Mouse (Mus musculus) CH12.LX (cell line): ENCODE results near the gene Klhl9. TPM values are rescaled to one million over a fixed set of nuclear protein-coding genes. Genes with fewer than 3 reads are reported as not detected.

Source experiments
- DNase-seq: peaks from one replicate; pipeline ENCODE4 v3.0.0-alpha.2; 2013; ENCODE audit errors: extremely low read depth
- H3K27ac ChIP-seq: 2 replicates; pipeline ENCODE4 v1.5.1; 2012; ENCODE audit warnings: low read depth, mild to moderate bottlenecking, control low read depth, moderate library complexity; ENCODE audit not compliant: insufficient read depth
- H3K27me3 ChIP-seq: replicated peaks from 2 replicates; pipeline ENCODE3; 2012; ENCODE audit warnings: inconsistent platforms
- H3K36me3 ChIP-seq, 2 experiments: replicated peaks in 1 of 2; 2 replicates each; pipeline versions ENCODE3 to v1.6.1; 2012; ENCODE audit warnings: inconsistent platforms in 1 of 2, low read length in 1 of 2, mild to moderate bottlenecking in 1 of 2, mixed read lengths in 1 of 2, moderate library complexity in 1 of 2; ENCODE audit not compliant: control insufficient read depth in 1 of 2, insufficient read depth in 1 of 2
- H3K4me1 ChIP-seq, 2 experiments: 2 replicates each; pipeline ENCODE4 v1.6.1; 2012; ENCODE audit warnings: inconsistent platforms in 1 of 2, moderate library complexity in 1 of 2; ENCODE audit not compliant: insufficient read depth in 2 of 2, control insufficient read depth in 1 of 2
- H3K4me2 ChIP-seq: 2 replicates; pipeline ENCODE4 v1.6.1; 2012; ENCODE audit warnings: low read depth, mild to moderate bottlenecking, control low read depth; ENCODE audit not compliant: poor library complexity, insufficient read depth, severe bottlenecking
- H3K4me3 ChIP-seq, 3 experiments: fragments of 150-350 bp in 1 of 3; sonication (generic) in 1 of 3; replicated peaks in 1 of 3; 2 replicates each; pipeline versions ENCODE3 to v1.5.1; 2011 to 2012; ENCODE audit warnings: low read depth in 2 of 3, low read length in 2 of 3, mild to moderate bottlenecking in 2 of 3, moderate library complexity in 2 of 3, control low read depth in 1 of 3, improper control_type of control experiment in 1 of 3, inconsistent platforms in 1 of 3, mixed read lengths in 1 of 3; ENCODE audit not compliant: poor library complexity in 1 of 3
- H3K79me2 ChIP-seq: replicated peaks from 2 replicates; pipeline ENCODE4 v1.6.1; 2012; ENCODE audit warnings: mild to moderate bottlenecking, moderate library complexity; ENCODE audit not compliant: control insufficient read depth, poor library complexity, insufficient read depth, severe bottlenecking; ENCODE audit errors: extremely low read depth
- H3K9ac ChIP-seq: 2 replicates; pipeline ENCODE4 v1.6.1; 2012; ENCODE audit warnings: low read depth, mild to moderate bottlenecking, control low read depth, moderate library complexity; ENCODE audit not compliant: insufficient read depth
- H3K9me3 ChIP-seq: replicated peaks from 2 replicates; pipeline ENCODE3; 2012; ENCODE audit warnings: low read length, inconsistent platforms, mixed read lengths
- BHLHE40 ChIP-seq: IDR thresholded peaks from 2 replicates; pipeline ENCODE4 v1.6.1; 2011; ENCODE audit warnings: mild to moderate bottlenecking, low read depth, low read length, improper control_type of control experiment
- CHD1 ChIP-seq: IDR thresholded peaks from 2 replicates; pipeline ENCODE4 v1.6.1; 2012; ENCODE audit warnings: low read depth, low read length, improper control_type of control experiment, inconsistent platforms
- CHD2 ChIP-seq: IDR thresholded peaks from 2 replicates; pipeline ENCODE4 v1.6.1; 2011; ENCODE audit warnings: low read length, improper control_type of control experiment
- EP300 ChIP-seq: IDR thresholded peaks from 2 replicates; pipeline ENCODE4 v1.6.1; 2011; ENCODE audit warnings: low read length, improper control_type of control experiment
- ETS1 ChIP-seq: conservative IDR thresholded peaks from 2 replicates; pipeline ENCODE4 v1.6.1; 2012; ENCODE audit warnings: low read depth, mild to moderate bottlenecking, inconsistent platforms, low read length, improper control_type of control experiment, moderate library complexity
- GABPA ChIP-seq: IDR thresholded peaks from 2 replicates; pipeline ENCODE4 v1.6.1; 2012; ENCODE audit warnings: low read depth, low read length, improper control_type of control experiment, inconsistent platforms; ENCODE audit not compliant: insufficient replicate concordance
- JUND ChIP-seq: conservative IDR thresholded peaks from 2 replicates; pipeline ENCODE4 v1.6.1; 2011; ENCODE audit warnings: low read depth, low read length, improper control_type of control experiment
- MAZ ChIP-seq: IDR thresholded peaks from 2 replicates; pipeline ENCODE4 v1.6.1; 2012; ENCODE audit warnings: low read depth, mild to moderate bottlenecking, inconsistent platforms, low read length, improper control_type of control experiment, moderate library complexity
- NELFE ChIP-seq: IDR thresholded peaks from 2 replicates; pipeline ENCODE4 v1.6.1; 2011; ENCODE audit warnings: low read depth, low read length, improper control_type of control experiment
- NRF1 ChIP-seq: IDR thresholded peaks from 2 replicates; pipeline ENCODE4 v1.6.1; 2014; ENCODE audit warnings: low read depth, mild to moderate bottlenecking, inconsistent platforms, low read length, improper control_type of control experiment, moderate library complexity
- PAX5 ChIP-seq: IDR thresholded peaks from 2 replicates; pipeline ENCODE4 v1.6.1; 2012; ENCODE audit warnings: low read length, inconsistent platforms, mixed read lengths
- SIN3A ChIP-seq: IDR thresholded peaks from 2 replicates; pipeline ENCODE4 v1.6.1; 2012; ENCODE audit warnings: low read length, improper control_type of control experiment, inconsistent platforms
- TCF12 ChIP-seq: IDR thresholded peaks from 2 replicates; pipeline ENCODE4 v1.6.1; 2014; ENCODE audit warnings: low read depth, mild to moderate bottlenecking, inconsistent platforms, low read length, improper control_type of control experiment
- ZC3H11A ChIP-seq: IDR thresholded peaks from 2 replicates; pipeline ENCODE4 v1.6.1; 2012; ENCODE audit warnings: low read depth, mild to moderate bottlenecking, inconsistent platforms, low read length, improper control_type of control experiment
- ZKSCAN1 ChIP-seq: IDR thresholded peaks from 2 replicates; pipeline ENCODE4 v1.6.1; 2012; ENCODE audit warnings: low read depth, inconsistent platforms, low read length, improper control_type of control experiment, borderline replicate concordance
- ZNF384 ChIP-seq: IDR thresholded peaks from 2 replicates; pipeline ENCODE4 v1.6.1; 2012; ENCODE audit warnings: low read depth, low read length, improper control_type of control experiment, inconsistent platforms
- dilution Hi-C: fragments of 300-500 bp; cut with MboI; formaldehyde crosslinking; loops from 2 replicates; pipeline ENCODE4 v1.14.3; 2020; ENCODE audit warnings: low sequenced_read_pairs; ENCODE audit not compliant: extremely low pct_unique_long_range_greater_than_20kb, extremely low pct_ligation_motif_present
- in situ Hi-C: fragments of 300-500 bp; cut with MboI; formaldehyde crosslinking; loops from 3 replicates; pipeline ENCODE4 v1.14.3; 2019; ENCODE audit warnings: low sequenced_read_pairs, low pct_ligation_motif_present, low pct_unique_long_range_greater_than_20kb, mixed read lengths
- polyA plus RNA-seq: library from polyadenylated mRNA; unstranded; fragments of >175 nt; gene quantifications from 2 replicates; pipeline ENCODE4 v1.2.1, GENCODE M21; 2012; ENCODE audit warnings: low read depth; ENCODE audit not compliant: insufficient read length
- total RNA-seq, 2 experiments: library from RNA; depleted of rRNA; stranded (reverse); fragments of 300-350 nt in 1 of 2; fragments of >200 nt in 1 of 2; gene quantifications; 2 replicates each; pipeline ENCODE4 v1.2.3; 2012 to 2014

Klhl9 gene
- total and polyA plus RNA-seq, 3 experiments = 19.1 to 51.6 (median 40.0) TPM

- Histone ChIP-seq H3K9ac (no peak overlapping the region), H3K9me3 (no peaks in the 10 kb centered on the region), H3K36me3 (no peaks in the 10 kb centered on the region), H3K79me2 (no peaks in the 10 kb centered on the region), H3K4me3 (no peak overlapping the region)
- DNase-seq = no peak
- no peak for TF ChIP-seq JUND
- no peak for TF ChIP-seq ZNF384
- TF ChIP-seq CHD1 = no peak
- TF ChIP-seq NELFE = no peak
- TF ChIP-seq BHLHE40 = no peak
- TF ChIP-seq MAZ = no peak
- TF ChIP-seq ZKSCAN1 = no peak
- TF ChIP-seq NRF1 = no peak
- TF ChIP-seq CHD2 = no peak
- no peak for TF ChIP-seq PAX5
- no peak for TF ChIP-seq SIN3A
- TF ChIP-seq GABPA = no peak
- no peak for TF ChIP-seq ETS1
- TF ChIP-seq, all 38 proteins: peak for 0
- peaks cover 5% of the 10 kb centered on the region for H3K27me3 ChIP-seq
- H3K27ac ChIP-seq = no peak overlapping the region
- in situ Hi-C loops = no loop called here
- dilution Hi-C loops = no loop called here
- no peak overlapping the region for H3K4me2 ChIP-seq
- H3K4me1 ChIP-seq = peaks cover 6 to 26% of the 10 kb centered on the region in 2 experiments
Measured at GRCm38 (mm10) chr4:88699301-88699700, 23.0 kb downstream of the Klhl9 start.

- H3K27me3 ChIP-seq = peaks cover 7% of the 10 kb centered on the region
- no peak for DNase-seq
- H3K36me3 ChIP-seq = no peaks in the 10 kb centered on the region
- dilution Hi-C loops = no loop called here
- H3K9ac ChIP-seq = no peak overlapping the region
- H3K4me1 ChIP-seq = peaks cover 6 to 30% of the 10 kb centered on the region in 2 experiments
- no peaks in the 10 kb centered on the region for H3K9me3 ChIP-seq
- H3K27ac ChIP-seq = no peak overlapping the region
- no peak overlapping the region for H3K4me3 ChIP-seq
- TF ChIP-seq TCF12 (0 out of 2 replicates have a peak, but pooled peaks have one; percentile 25), BHLHE40 (0 out of 2 replicates have a peak, but pooled peaks have one; percentile 13), EP300 (peak; percentile 52), ZC3H11A (no peak)
- TF ChIP-seq, all 38 proteins: peak for 3
- in situ Hi-C loops = no loop called here
- no peaks in the 10 kb centered on the region for H3K79me2 ChIP-seq
- 0 out of 2 replicates have a peak overlapping the region, but pooled peaks have one; percentile 22 for H3K4me2 ChIP-seq
Measured at GRCm38 (mm10) chr4:88698781-88699180, 23.5 kb downstream of the Klhl9 start.
